Mouse (Mus musculus) embryo, embryonic 10 days (tissue): ENCODE results near the gene Pea15a.
"Not testable (repeated sequence)": the region's sequence is repeated elsewhere in the genome, so short reads cannot be mapped to it uniquely, and the experiment has no call there.

Experiments
- DNase-seq: peaks from one replicate; pipeline ENCODE4 v3.0.0-alpha.2; 2015; ENCODE audit warnings: low spot score

Pea15a gene

DNA sequence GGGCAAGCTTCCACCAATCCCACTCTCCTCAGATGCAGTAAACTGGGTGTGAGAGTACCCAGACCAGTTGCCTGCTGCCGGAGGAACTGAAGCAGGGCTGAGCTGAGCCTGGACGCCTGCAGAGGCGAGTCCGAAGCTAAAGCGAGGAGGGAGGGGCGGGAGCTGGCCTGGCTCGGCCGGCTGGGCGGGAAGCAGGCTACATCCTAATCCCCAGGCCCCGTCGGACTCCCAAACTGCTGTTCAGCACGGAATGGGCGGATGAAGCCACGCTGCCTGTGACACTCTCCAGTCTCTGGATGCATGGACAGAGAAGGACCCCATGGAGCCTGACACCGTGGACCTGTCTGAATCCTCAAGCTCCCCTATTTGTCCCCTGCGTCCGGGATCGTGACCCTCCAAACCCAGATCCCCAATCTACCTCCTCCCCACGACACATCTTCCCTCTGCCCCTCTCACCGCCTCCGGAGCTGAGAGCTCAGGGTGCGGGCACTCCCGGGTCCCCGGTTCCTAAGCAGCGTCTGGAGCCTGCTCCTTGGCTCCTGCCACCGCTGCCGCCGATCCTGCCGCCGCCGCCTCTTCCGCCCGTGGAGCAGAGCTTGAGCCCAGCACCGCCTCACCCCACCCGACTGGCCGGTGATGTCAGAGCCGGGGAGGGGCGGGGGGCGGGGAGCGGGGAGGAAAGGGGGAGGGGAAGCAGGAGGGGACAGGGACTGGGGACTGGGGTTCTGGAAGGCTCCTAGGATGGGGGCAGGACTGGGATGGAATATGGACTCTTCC lies at the start of gene Pea15a:
Pea15a (minus strand) TSS at position 664 of the 777 bp plus-strand sequence.
- peak; percentile 87 for DNase-seq

DNA sequence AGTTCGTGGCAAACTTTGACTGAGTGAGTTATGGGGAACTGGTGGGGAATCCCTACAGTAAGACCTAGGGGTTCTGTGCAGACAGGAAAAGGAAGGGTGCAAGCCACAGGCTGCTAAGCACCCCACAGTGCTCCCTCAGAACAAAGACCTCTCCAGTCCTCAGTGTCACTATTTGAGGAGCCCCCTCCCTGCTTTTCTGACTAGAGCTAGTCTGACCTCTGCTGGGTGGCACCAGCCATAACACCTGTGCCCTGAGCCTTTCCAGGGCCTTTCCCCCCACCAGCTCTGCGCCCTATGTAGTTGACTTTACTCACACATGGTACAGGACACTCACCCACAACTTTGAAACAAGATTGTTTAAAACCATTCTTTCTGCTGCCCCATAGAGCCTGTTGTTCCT lies 41.1 kb upstream of the Pea15a start:
- DNase-seq: peak; percentile 69

DNA sequence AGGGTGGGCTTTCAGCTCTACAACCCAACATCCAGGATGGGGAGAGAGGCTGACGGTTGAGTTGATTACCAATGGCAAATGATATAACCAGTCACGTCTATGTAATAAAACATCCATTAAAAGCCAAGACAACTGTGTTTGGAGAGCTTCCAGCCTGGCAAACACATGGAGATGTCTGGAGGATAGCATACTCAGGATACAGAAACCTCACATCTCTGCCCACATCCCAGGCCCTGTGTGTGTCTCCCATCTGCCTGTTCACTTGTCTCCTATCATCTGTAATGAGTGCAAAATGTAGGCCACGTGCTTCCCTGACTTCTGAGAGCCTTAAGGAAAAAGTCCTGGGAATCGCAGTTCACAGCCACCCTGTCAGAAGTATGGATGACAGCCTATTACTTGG lies 40.6 kb upstream of the Pea15a start:
- DNase-seq: no peak

GRCm38 (mm10) chr1:172244645-172245044 lies 38.0 kb upstream of the Pea15a start:
- not testable (repeated sequence) for DNase-seq

- DNase-seq: peak; percentile 39
Observed at GRCm38 (mm10) chr1:172243547-172244205, 37.1 kb upstream of the Pea15a start.

- DNase-seq: peak; percentile 43
Observed at GRCm38 (mm10) chr1:172242401-172242800, 35.8 kb upstream of the Pea15a start.

GRCm38 (mm10) chr1:172240945-172241708 lies 34.5 kb upstream of the Pea15a start:
- peak; percentile 29 for DNase-seq

GRCm38 (mm10) chr1:172229215-172229614 lies 22.6 kb upstream of the Pea15a start:
- no peak for DNase-seq

- no peak for DNase-seq
Observed at GRCm38 (mm10) chr1:172228209-172228608, 21.6 kb upstream of the Pea15a start.

GRCm38 (mm10) chr1:172221297-172222063 lies 14.9 kb upstream of the Pea15a start:
- DNase-seq: peak; percentile 41

- no peak for DNase-seq
Observed at GRCm38 (mm10) chr1:172220414-172220813, 13.8 kb upstream of the Pea15a start.

GRCm38 (mm10) chr1:172219451-172220406 lies 13.1 kb upstream of the Pea15a start, which contains the start of gene Casq1:
Gene Casq1 (minus strand): TSS chr1:172219868.
- no peak for DNase-seq

DNA sequence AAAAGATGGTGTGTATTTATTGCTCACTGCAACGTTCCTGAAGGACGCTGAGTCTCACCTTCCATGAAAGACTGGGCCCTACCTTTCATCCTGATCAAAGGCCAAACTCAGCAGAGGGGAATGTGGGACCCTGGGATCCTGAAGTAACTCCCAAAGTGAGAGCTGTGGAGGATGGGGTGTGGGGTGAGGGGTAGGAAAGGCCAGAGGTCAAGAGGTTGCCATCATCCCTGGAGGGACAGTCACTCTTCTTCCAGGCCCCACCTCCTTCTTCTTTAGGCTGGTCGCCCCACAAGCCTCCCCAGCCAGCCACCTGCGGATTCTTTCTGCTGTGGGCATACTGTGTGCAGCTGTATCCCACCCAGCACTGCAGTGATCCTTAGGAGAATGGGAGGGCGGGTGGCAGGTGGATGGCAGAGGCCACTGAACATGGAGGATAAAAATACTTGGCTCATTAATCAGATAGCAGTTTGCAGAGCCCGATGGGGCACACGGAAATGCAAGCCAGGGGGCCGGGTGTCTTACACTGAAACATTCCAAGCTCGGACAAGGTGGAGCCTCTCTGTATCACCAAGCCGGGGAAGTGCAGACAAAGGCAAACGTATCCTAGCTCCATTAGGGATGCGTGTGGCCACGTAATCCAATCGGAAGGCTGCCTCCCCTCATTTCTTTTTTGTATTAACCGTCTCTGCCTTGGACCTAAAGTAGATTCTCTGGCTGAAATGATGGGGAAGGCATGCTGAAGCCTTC lies 11.7 kb upstream of the Pea15a start:
- DNase-seq: no peak

DNA sequence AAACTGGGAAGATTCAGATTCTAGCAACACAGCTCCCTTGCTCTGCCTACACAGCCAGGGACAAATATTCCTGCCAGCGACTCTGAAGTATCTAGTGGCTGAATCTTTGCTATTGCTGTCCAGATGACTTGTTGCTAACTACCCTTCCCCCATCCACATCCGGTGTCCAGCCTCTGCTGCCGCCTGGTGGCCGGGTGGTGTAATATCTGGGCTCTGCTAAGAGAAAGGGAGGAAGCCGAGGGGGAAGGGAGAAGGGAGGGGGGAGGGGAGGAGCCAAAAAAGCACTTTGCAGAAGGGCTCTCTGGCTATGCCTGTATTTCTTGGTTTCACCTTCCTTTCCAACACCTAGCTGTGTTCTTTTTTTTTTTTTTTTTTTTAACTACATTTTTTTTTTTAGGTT lies 10.5 kb upstream of the Pea15a start:
- DNase-seq: peak; percentile 93

GRCm38 (mm10) chr1:172214748-172215147 lies 8.1 kb upstream of the Pea15a start:
- DNase-seq: no peak

GRCm38 (mm10) chr1:172213771-172214170 lies 7.2 kb upstream of the Pea15a start:
- DNase-seq: no peak

- no peak for DNase-seq
Observed at GRCm38 (mm10) chr1:172212776-172213175, 6.2 kb upstream of the Pea15a start.

GRCm38 (mm10) chr1:172207111-172207584 lies 544 bp upstream of the Pea15a start:
- no peak for DNase-seq

- DNase-seq: no peak
Observed at GRCm38 (mm10) chr1:172205741-172206087, 890 bp downstream of the Pea15a start.
